Mouse (Mus musculus) liver, adult 2 months (tissue): ENCODE results near the gene AI837181.

ENCODE experiments used
- CTCF ChIP-seq: fragments of 200-500 bp; IDR thresholded peaks from 2 replicates; pipeline ENCODE4 v1.5.1; 2011; ENCODE audit warnings: low read depth, low read length, control low read depth
- POLR2A ChIP-seq: fragments of 200-500 bp; IDR thresholded peaks from 2 replicates; pipeline ENCODE4 v1.6.1; 2011; ENCODE audit warnings: low read length, control low read depth; ENCODE audit not compliant: insufficient read depth; ENCODE audit errors: extremely low read depth

DNA sequence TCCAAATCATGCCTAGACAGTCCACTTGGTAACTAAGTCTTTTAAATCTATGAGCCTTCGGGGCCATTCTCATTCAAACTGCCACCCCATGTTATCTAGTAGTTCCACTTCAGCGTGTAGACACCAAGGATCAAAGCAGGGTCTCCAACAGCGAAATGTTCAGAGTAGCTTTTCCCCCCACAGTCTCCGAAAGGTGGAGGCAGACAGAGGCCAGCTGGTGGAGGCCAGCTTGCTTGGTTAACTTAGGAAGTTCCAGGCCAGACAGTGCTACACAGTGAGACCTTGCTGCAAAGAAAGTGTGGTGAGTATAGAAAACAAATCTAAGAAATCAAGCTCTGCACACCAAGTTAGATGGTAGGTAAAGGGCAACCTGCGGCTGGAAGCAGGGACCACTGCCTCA, 14.3 kb upstream of the AI837181 start:
- no peak for TF ChIP-seq POLR2A
- no peak for TF ChIP-seq CTCF
